Mouse (Mus musculus) small intestine, adult 2 months (tissue): ENCODE data around the gene Inpp5e.
"Not testable (repeated sequence)": the region's sequence is repeated elsewhere in the genome, so short reads cannot be mapped to it uniquely, and the experiment has no call there.

Experiments
- CTCF ChIP-seq: fragments of 200-500 bp; IDR thresholded peaks from 2 replicates; pipeline ENCODE4 v1.5.1; 2012; ENCODE audit warnings: low read depth, mild to moderate bottlenecking, control low read depth, inconsistent platforms, low read length, moderate library complexity, mixed read lengths; ENCODE audit not compliant: insufficient replicate concordance, insufficient read length; ENCODE audit errors: extremely low read depth
- POLR2A ChIP-seq: fragments of 200-500 bp; IDR thresholded peaks from 2 replicates; pipeline ENCODE4 v1.6.1; 2012; ENCODE audit warnings: low read depth, mild to moderate bottlenecking, control low read depth, inconsistent platforms, low read length, moderate library complexity

GRCm38 (mm10) chr2:26380871-26381270 lies 28.1 kb downstream of the Inpp5e start:
- not testable (repeated sequence) for TF ChIP-seq POLR2A, CTCF
